Mouse (Mus musculus) heart, postnatal 0 days (tissue): ENCODE data around the gene Cux1.

Source experiments
- CTCF ChIP-seq: IDR thresholded peaks from 2 replicates; pipeline ENCODE4 v1.5.1; 2016; ENCODE audit warnings: antibody characterized with exemption, control low read depth, low read depth
- EP300 ChIP-seq: IDR thresholded peaks from 2 replicates; pipeline ENCODE4 v1.6.1; 2016; ENCODE audit warnings: antibody characterized with exemption, low read depth

- TF ChIP-seq CTCF, result no peak
- TF ChIP-seq EP300, result no peak
Measured at GRCm38 (mm10) chr5:136514049-136514677, 53.1 kb downstream of the Cux1 start.
